In genomic region chr9:40241951-40242888, GRCm38 (mm10) we compare ENCODE assay signal across 8 mouse cellular contexts. TPM values are rescaled to one million over a fixed set of nuclear protein-coding genes. Genes with fewer than 3 reads are reported as not detected.
DNase-seq lines count a peak whose midpoint lies in the region; ATAC-seq and TF ChIP-seq lines count a peak whose summit lies in the region.

No protein-coding gene starts in this region.

- peak overlapping the region; percentile 61 for H3K4me2 ChIP-seq in lung, embryonic 14.5 days
- H3K4me2 ChIP-seq in embryonic facial prominence, embryonic 12.5 days (replicated peaks), result peak overlapping the region; percentile 70
- H3K4me2 ChIP-seq in hindbrain, embryonic 15.5 days, result peak overlapping the region; percentile 59
- peak overlapping the region; percentile 67 for H3K4me2 ChIP-seq in midbrain, embryonic 11.5 days

- H3K9me3 ChIP-seq in lung, embryonic 14.5 days (ENCODE audit: low read depth, low read length), result no peaks in the 10 kb centered on the region
- no peaks in the 10 kb centered on the region for H3K9me3 ChIP-seq in embryonic facial prominence, embryonic 12.5 days
- H3K9me3 ChIP-seq in hindbrain, embryonic 15.5 days, result no peaks in the 10 kb centered on the region
- H3K9me3 ChIP-seq in midbrain, embryonic 11.5 days (ENCODE audit: control insufficient read depth, low read length), result no peaks in the 10 kb centered on the region

- peak; percentile 12 for DNase-seq in lung, embryonic 14.5 days
- DNase-seq in lung, postnatal 10 days, result no peak
- DNase-seq in left cerebral cortex, adult 18-20 months (ENCODE audit: low spot score in 2 of 2), result peak; percentile 11 to 33
- peak; percentile 91 for DNase-seq in midbrain, embryonic 11.5 days (ENCODE audit: low spot score, missing footprints)
- DNase-seq in B cell, adult 2 months, result no peak
- DNase-seq in thymus, postnatal 10 days (ENCODE audit: low spot score in 2 of 2), result no peak

- no peaks in the 10 kb centered on the region for H3K4me1 ChIP-seq in lung, embryonic 14.5 days (ENCODE audit: insufficient read depth)
- 0 out of 2 replicates have a peak, but pooled peaks cover 6% of the 10 kb centered on the region for H3K4me1 ChIP-seq in embryonic facial prominence, embryonic 12.5 days
- H3K4me1 ChIP-seq in hindbrain, embryonic 15.5 days (replicated peaks), result peaks cover 34% of the 10 kb centered on the region
- peaks cover 9% of the 10 kb centered on the region for H3K4me1 ChIP-seq in midbrain, embryonic 11.5 days (ENCODE audit: control insufficient read depth, insufficient read depth, low read length)

- H3K36me3 ChIP-seq in lung, embryonic 14.5 days (ENCODE audit: insufficient read depth), result no peaks in the 10 kb centered on the region
- no peaks in the 10 kb centered on the region for H3K36me3 ChIP-seq in embryonic facial prominence, embryonic 12.5 days
- no peaks in the 10 kb centered on the region for H3K36me3 ChIP-seq in hindbrain, embryonic 15.5 days
- no peaks in the 10 kb centered on the region for H3K36me3 ChIP-seq in midbrain, embryonic 11.5 days (ENCODE audit: control insufficient read depth, insufficient read depth, low read length)

- TF ChIP-seq CTCF in lung, embryonic 14.5 days (IDR thresholded peaks at IDR 0.05; ENCODE audit: low read depth), result no peak

- H3K9ac ChIP-seq in lung, embryonic 14.5 days, result peak overlapping the region; percentile 13
- peak overlapping the region; percentile 11; the same call in 1 of the 2 replicates for H3K9ac ChIP-seq in embryonic facial prominence, embryonic 12.5 days
- peak overlapping the region; percentile 35 for H3K9ac ChIP-seq in hindbrain, embryonic 15.5 days
- H3K9ac ChIP-seq in midbrain, embryonic 11.5 days (ENCODE audit: low read length), result peak overlapping the region; percentile 52

- peak overlapping the region; percentile 36 for H3K4me3 ChIP-seq in lung, embryonic 14.5 days (ENCODE audit: low read depth, low read length)
- H3K4me3 ChIP-seq in embryonic facial prominence, embryonic 12.5 days, result peak overlapping the region; percentile 41
- peak overlapping the region; percentile 38 for H3K4me3 ChIP-seq in hindbrain, embryonic 15.5 days
- peak overlapping the region; percentile 30 for H3K4me3 ChIP-seq in midbrain, embryonic 11.5 days (ENCODE audit: low read depth, low read length)

- H3K27ac ChIP-seq in lung, embryonic 14.5 days (ENCODE audit: low read depth), result no peak overlapping the region
- H3K27ac ChIP-seq in embryonic facial prominence, embryonic 12.5 days, result no peak overlapping the region
- H3K27ac ChIP-seq in hindbrain, embryonic 15.5 days (replicated peaks), result peak overlapping the region; percentile 94
- H3K27ac ChIP-seq in midbrain, embryonic 11.5 days (ENCODE audit: low read depth, low read length), result peak overlapping the region; percentile 59; the same call in 1 of the 2 replicates

- 53% methylated on average over 13 of the region's 13 CpGs for WGBS in lung, embryonic 14.5 days
- WGBS in embryonic facial prominence, embryonic 12.5 days, result 54% methylated on average over 13 of the region's 13 CpGs
- 51% methylated on average over 13 of the region's 13 CpGs for WGBS in hindbrain, embryonic 15.5 days
- 55% methylated on average over 13 of the region's 13 CpGs for WGBS in midbrain, embryonic 11.5 days

- peak; percentile 28; the same call in 1 of the 2 replicates for ATAC-seq in lung, embryonic 14.5 days (ENCODE audit: insufficient read depth)
- ATAC-seq in embryonic facial prominence, embryonic 12.5 days (ENCODE audit: insufficient number of reproducible peaks, insufficient read depth, low FRiP score, low TSS enrichment), result no peak
- peak; percentile 76 for ATAC-seq in hindbrain, embryonic 15.5 days (ENCODE audit: low FRiP score, low read depth)
- ATAC-seq in midbrain, embryonic 11.5 days (ENCODE audit: low FRiP score), result peak; percentile 72

- 0 out of 2 replicates have a peak, but pooled peaks cover 5% of the 10 kb centered on the region for H3K27me3 ChIP-seq in lung, embryonic 14.5 days (ENCODE audit: insufficient read depth, low read length)
- peaks cover 17% of the 10 kb centered on the region for H3K27me3 ChIP-seq in embryonic facial prominence, embryonic 12.5 days
- H3K27me3 ChIP-seq in hindbrain, embryonic 15.5 days, result no peaks in the 10 kb centered on the region
- H3K27me3 ChIP-seq in midbrain, embryonic 11.5 days (ENCODE audit: control insufficient read depth, insufficient read depth, low read length), result no peaks in the 10 kb centered on the region

RNA-seq across cellular contexts. Expression of gene Scn3b, which starts 26.8 kb away (rescaled TPM):
- polyA plus RNA-seq in lung, embryonic 14.5 days (2014; fragmentation: Nextera tagmentation; extraction: Ambion mirVana), result 2.9 and 4.4 TPM in 2 replicates
- 4.3 and 4.7 TPM in 2 replicates for polyA plus RNA-seq in embryonic facial prominence, embryonic 12.5 days (2016; fragmentation: Nextera tagmentation; extraction: Ambion mirVana)
- 137 and 151 TPM in 2 replicates for polyA plus RNA-seq in hindbrain, embryonic 15.5 days (2015; fragmentation: Nextera tagmentation; extraction: Ambion mirVana)
- total RNA-seq in left cerebral cortex, adult 18-20 months (2021), result 100 to 1,000 TPM; 115 to 118 TPM
- 18.6 and 21.2 TPM in 2 replicates for polyA plus RNA-seq in midbrain, embryonic 11.5 days (2014; fragmentation: Nextera tagmentation; extraction: Ambion mirVana)

RNA-seq across cellular contexts. Expression of gene Zfp202, which starts 50.1 kb away (rescaled TPM):
- 5.0 and 6.0 TPM in 2 replicates for polyA plus RNA-seq in lung, embryonic 14.5 days (2014; fragmentation: Nextera tagmentation; extraction: Ambion mirVana)
- 9.5 and 9.6 TPM in 2 replicates for polyA plus RNA-seq in embryonic facial prominence, embryonic 12.5 days (2016; fragmentation: Nextera tagmentation; extraction: Ambion mirVana)
- 10.3 and 10.9 TPM in 2 replicates for polyA plus RNA-seq in hindbrain, embryonic 15.5 days (2015; fragmentation: Nextera tagmentation; extraction: Ambion mirVana)
- 1 to 10 TPM; 3.4 to 3.6 TPM for total RNA-seq in left cerebral cortex, adult 18-20 months (2021)
- 6.8 and 7.3 TPM in 2 replicates for polyA plus RNA-seq in midbrain, embryonic 11.5 days (2014; fragmentation: Nextera tagmentation; extraction: Ambion mirVana)

Comparison
In these comparisons a context has a peak if more than half of its experiments do, and no peak if none do; other contexts are left out.
1. DNase-seq: peak in lung, embryonic 14.5 days (single experiment), left cerebral cortex, adult 18-20 months (2 of 2) and midbrain, embryonic 11.5 days (single experiment); none in lung, postnatal 10 days (single experiment), B cell, adult 2 months (0 of 2) and thymus, postnatal 10 days (0 of 2).
2. H3K27ac ChIP-seq: peak in hindbrain, embryonic 15.5 days (single experiment) and midbrain, embryonic 11.5 days (single experiment); none in lung, embryonic 14.5 days (single experiment) and embryonic facial prominence, embryonic 12.5 days (single experiment).
3. Peak in every context shown above with its lines, with median percentiles within 50 percentile points of each other: H3K4me2 ChIP-seq, H3K4me3 ChIP-seq and H3K9ac ChIP-seq.